Mouse (Mus musculus) kidney, embryonic 16.5 days (tissue): ENCODE results near the gene Thbs2. TPM values are rescaled to one million over a fixed set of nuclear protein-coding genes. Genes with fewer than 3 reads are reported as not detected.

Source experiments
- ATAC-seq: fragments of 200-750 bp; cut with Nextera tagmentation; 2 replicates; pipeline ENCODE4 v1.8.0; 2017; ENCODE audit warnings: moderate TSS enrichment; ENCODE audit not compliant: low FRiP score, low TSS enrichment
- H3K27ac ChIP-seq: fragments of 300-500 bp; sonication (generic); 2 replicates; pipeline ENCODE4 v1.5.1; 2014; ENCODE audit warnings: low read length
- H3K27me3 ChIP-seq: fragments of 300-500 bp; sonication (generic); 2 replicates; pipeline ENCODE4 v1.6.1; 2014; ENCODE audit warnings: low read length, control low read depth, mixed read lengths; ENCODE audit not compliant: insufficient read depth
- H3K36me3 ChIP-seq: fragments of 300-500 bp; sonication (generic); 2 replicates; pipeline ENCODE4 v1.6.1; 2014; ENCODE audit warnings: low read length, control low read depth, mixed read lengths; ENCODE audit not compliant: insufficient read depth
- H3K4me1 ChIP-seq: fragments of 300-500 bp; sonication (generic); 2 replicates; pipeline ENCODE4 v1.6.1; 2014; ENCODE audit warnings: low read length, control low read depth, mixed read lengths; ENCODE audit not compliant: insufficient read depth
- H3K4me2 ChIP-seq: fragments of 300-500 bp; sonication (generic); replicated peaks from 2 replicates; pipeline ENCODE4 v1.6.1; 2014; ENCODE audit warnings: low read depth, low read length
- H3K4me3 ChIP-seq: fragments of 300-500 bp; sonication (generic); 2 replicates; pipeline ENCODE4 v1.5.1; 2014; ENCODE audit warnings: mild to moderate bottlenecking, low read length
- H3K9ac ChIP-seq: fragments of 300-500 bp; sonication (generic); replicated peaks from 2 replicates; pipeline ENCODE4 v1.6.1; 2014; ENCODE audit warnings: low read length
- H3K9me3 ChIP-seq: fragments of 300-500 bp; sonication (generic); 2 replicates; pipeline ENCODE4 v1.6.1; 2016; ENCODE audit warnings: low read length, control low read depth
- WGBS: fragments of 180-500 bp; shearing (Covaris S2); extraction: QIAGEN DNeasy Blood & Tissue Kit; methylation state at CpG from one replicate; pipeline ENCODE4 v1.1.7; 2014; 5-methylcytosine and 5-hydroxymethylcytosine counted together
- polyA plus RNA-seq: library from polyadenylated mRNA; unstranded; fragments of >200 nt; fragmentation: Nextera tagmentation; extraction: Ambion mirVana; gene quantifications from 2 replicates; pipeline ENCODE4 v1.2.1, GENCODE M21; 2015

The Thbs2 gene
- polyA plus RNA-seq, 1 experiment from 2014 or later: 37.7 TPM

- Histone ChIP-seq H3K27ac (no peak overlapping the region), H3K36me3 (no peaks in the 10 kb centered on the region), H3K4me1 (no peaks in the 10 kb centered on the region), H3K27me3 (no peaks in the 10 kb centered on the region), H3K9me3 (no peaks in the 10 kb centered on the region), H3K4me3 (no peak overlapping the region), H3K9ac (no peak overlapping the region), H3K4me2 (no peak overlapping the region)
- no peak for ATAC-seq
- 86% methylated on average over 7 of the region's 7 CpGs for WGBS
These were observed 11.2 kb downstream of the Thbs2 start for GRCm38 (mm10) chr17:14682836-14683235.

- Histone ChIP-seq H3K36me3 (no peaks in the 10 kb centered on the region), H3K4me3 (no peak overlapping the region)
- WGBS: 87% methylated on average over 12 of the region's 12 CpGs
These were observed 13.0 kb downstream of the Thbs2 start for GRCm38 (mm10) chr17:14681047-14681446.

GRCm38 (mm10) chr17:14677198-14677597 lies 16.8 kb downstream of the Thbs2 start:
- whole genome bisulfite sequencing: 58% methylated on average over 8 of the region's 8 CpGs
- Histone ChIP-seq H3K27me3 (no peaks in the 10 kb centered on the region), H3K9me3 (no peaks in the 10 kb centered on the region), H3K4me1 (no peaks in the 10 kb centered on the region), H3K4me3 (no peak overlapping the region), H3K4me2 (no peak overlapping the region), H3K36me3 (no peaks in the 10 kb centered on the region), H3K9ac (no peak overlapping the region), H3K27ac (no peak overlapping the region)
- no peak for ATAC-seq

More at GRCm38 (mm10) chr17:14681047-14681446, 13.0 kb downstream of the Thbs2 start:
- Histone ChIP-seq H3K9ac (no peak overlapping the region), H3K4me2 (no peak overlapping the region), H3K4me1 (no peaks in the 10 kb centered on the region), H3K27me3 (no peaks in the 10 kb centered on the region), H3K27ac (no peak overlapping the region), H3K9me3 (no peaks in the 10 kb centered on the region)
- no peak for ATAC-seq

GRCm38 (mm10) chr17:14675517-14675916 lies 18.5 kb downstream of the Thbs2 start:
- H3K27me3 ChIP-seq: no peaks in the 10 kb centered on the region
- 88% methylated on average over 2 of the region's 2 CpGs for WGBS
- no peak overlapping the region for H3K4me2 ChIP-seq
- H3K9me3 ChIP-seq: no peaks in the 10 kb centered on the region
- H3K4me3 ChIP-seq: no peak overlapping the region
- no peaks in the 10 kb centered on the region for H3K4me1 ChIP-seq
- H3K36me3 ChIP-seq: no peaks in the 10 kb centered on the region
- ATAC-seq: no peak
- H3K27ac ChIP-seq: no peak overlapping the region
- no peak overlapping the region for H3K9ac ChIP-seq

GRCm38 (mm10) chr17:14672402-14672801 lies 21.6 kb downstream of the Thbs2 start:
- ATAC-seq: no peak
- H3K9ac ChIP-seq: no peak overlapping the region
- H3K9me3 ChIP-seq: no peaks in the 10 kb centered on the region
- WGBS: 51% methylated on average over 5 of the region's 5 CpGs
- H3K4me1 ChIP-seq: peaks cover 2% of the 10 kb centered on the region; the same call in 1 of the 2 replicates
- no peaks in the 10 kb centered on the region for H3K27me3 ChIP-seq
- H3K27ac ChIP-seq: no peak overlapping the region
- H3K4me3 ChIP-seq: no peak overlapping the region
- H3K36me3 ChIP-seq: no peaks in the 10 kb centered on the region
- H3K4me2 ChIP-seq: no peak overlapping the region

GRCm38 (mm10) chr17:14667225-14667624 lies 26.8 kb downstream of the Thbs2 start:
- Histone ChIP-seq H3K4me2 (no peak overlapping the region), H3K27ac (no peak overlapping the region), H3K36me3 (no peaks in the 10 kb centered on the region), H3K4me3 (no peak overlapping the region), H3K9ac (no peak overlapping the region), H3K27me3 (no peaks in the 10 kb centered on the region), H3K9me3 (no peaks in the 10 kb centered on the region), H3K4me1 (peaks cover 5% of the 10 kb centered on the region)
- ATAC-seq: no peak
- whole genome bisulfite sequencing: 55% methylated on average over 4 of the region's 4 CpGs

GRCm38 (mm10) chr17:14666451-14666850 lies 27.6 kb downstream of the Thbs2 start:
- 76% methylated on average over 2 of the region's 2 CpGs for WGBS
- no peak overlapping the region for H3K4me3 ChIP-seq
- no peak for ATAC-seq

GRCm38 (mm10) chr17:14663366-14663765 lies 30.7 kb downstream of the Thbs2 start:
- ATAC-seq: no peak
- Histone ChIP-seq H3K4me1 (peaks cover 5% of the 10 kb centered on the region), H3K9ac (no peak overlapping the region), H3K27ac (no peak overlapping the region), H3K36me3 (no peaks in the 10 kb centered on the region), H3K27me3 (no peaks in the 10 kb centered on the region), H3K9me3 (no peaks in the 10 kb centered on the region), H3K4me2 (no peak overlapping the region), H3K4me3 (no peak overlapping the region)
- 82% methylated on average over 5 of the region's 5 CpGs for WGBS

More at GRCm38 (mm10) chr17:14666451-14666850, 27.6 kb downstream of the Thbs2 start:
- Histone ChIP-seq H3K27me3 (no peaks in the 10 kb centered on the region), H3K27ac (no peak overlapping the region), H3K36me3 (no peaks in the 10 kb centered on the region), H3K9ac (no peak overlapping the region), H3K4me1 (peaks cover 5% of the 10 kb centered on the region), H3K4me2 (no peak overlapping the region), H3K9me3 (no peaks in the 10 kb centered on the region)

GRCm38 (mm10) chr17:14662409-14662808 lies 31.6 kb downstream of the Thbs2 start:
- no peak for ATAC-seq
- no peaks in the 10 kb centered on the region for H3K9me3 ChIP-seq
- H3K36me3 ChIP-seq: no peaks in the 10 kb centered on the region
- no peak overlapping the region for H3K4me3 ChIP-seq
- H3K27me3 ChIP-seq: no peaks in the 10 kb centered on the region
- 86% methylated on average over 6 of the region's 6 CpGs for WGBS
- H3K9ac ChIP-seq: no peak overlapping the region
- H3K4me2 ChIP-seq: no peak overlapping the region
- peaks cover 3% of the 10 kb centered on the region for H3K4me1 ChIP-seq
- no peak overlapping the region for H3K27ac ChIP-seq

- H3K4me3 ChIP-seq: no peak overlapping the region
- no peaks in the 10 kb centered on the region for H3K27me3 ChIP-seq
- no peak for ATAC-seq
- no peaks in the 10 kb centered on the region for H3K36me3 ChIP-seq
- H3K4me1 ChIP-seq: no peaks in the 10 kb centered on the region
- no peak overlapping the region for H3K9ac ChIP-seq
- H3K9me3 ChIP-seq: no peaks in the 10 kb centered on the region
- 50% methylated on average over 4 of the region's 4 CpGs for WGBS
- H3K27ac ChIP-seq: no peak overlapping the region
- H3K4me2 ChIP-seq: no peak overlapping the region
These were observed 34.3 kb downstream of the Thbs2 start for GRCm38 (mm10) chr17:14659746-14660145.
